10 mouse cellular contexts compared by ENCODE assay signal in genomic region chr6:149187371-149187770, GRCm38 (mm10). TPM values are rescaled to one million over a fixed set of nuclear protein-coding genes. Genes with fewer than 3 reads are reported as not detected.
DNase-seq lines count a peak whose midpoint lies in the region; ATAC-seq and TF ChIP-seq lines count a peak whose summit lies in the region.
"Had no signal": no experiment of that assay in that cellular context is flagged by ENCODE, and none has a peak within 500 bp of the region (broad histone marks: within the 10 kb centered on the region; RNA-seq: fewer than 3 reads in every experiment).

No protein-coding gene starts in this region.

- intact Hi-C loops in heart, postnatal 25 days (cut with DNase I): loop anchor here (5.0 kb wide), 2 partner anchors 45 to 355 kb away; partner anchors contain the start of gene Ipo8

- peak overlapping the region; percentile 76 for H3K4me2 ChIP-seq in heart, embryonic 14.5 days (ENCODE audit: low read length)
- H3K4me2 ChIP-seq in hindbrain, embryonic 13.5 days: peak overlapping the region; percentile 62
- peak overlapping the region; percentile 60 for H3K4me2 ChIP-seq in midbrain, embryonic 12.5 days (replicated peaks)

- ATAC-seq in heart, embryonic 14.5 days (ENCODE audit: insufficient number of reproducible peaks, insufficient read depth, low FRiP score, low read depth): no peak
- ATAC-seq in hindbrain, embryonic 13.5 days (ENCODE audit: low FRiP score): no peak
- ATAC-seq in midbrain, embryonic 12.5 days (ENCODE audit: low FRiP score, low read depth): no peak

- TF ChIP-seq CTCF in brain, embryonic 14.5 days (IDR thresholded peaks at IDR 0.05; ENCODE audit: borderline replicate concordance, extremely low read depth, insufficient read depth, insufficient read length): no peak

- H3K36me3 ChIP-seq in heart, embryonic 14.5 days (ENCODE audit: control insufficient read depth, insufficient read depth, low read length): peaks cover 17% of the 10 kb centered on the region
- peaks cover 17% of the 10 kb centered on the region for H3K36me3 ChIP-seq in hindbrain, embryonic 13.5 days
- H3K36me3 ChIP-seq in midbrain, embryonic 12.5 days: peaks cover 10% of the 10 kb centered on the region

- H3K27me3 ChIP-seq in heart, embryonic 14.5 days (ENCODE audit: control insufficient read depth, insufficient read depth, low read length): no peaks in the 10 kb centered on the region
- no peaks in the 10 kb centered on the region for H3K27me3 ChIP-seq in hindbrain, embryonic 13.5 days
- H3K27me3 ChIP-seq in midbrain, embryonic 12.5 days: no peaks in the 10 kb centered on the region

- no peak for DNase-seq in heart, postnatal 25 days (ENCODE audit: low spot score)
- DNase-seq in brain, embryonic 14.5 days (ENCODE audit: low read depth): peak; percentile 4
- no peak for DNase-seq in urinary bladder, postnatal 25 days (ENCODE audit: low spot score)
- no peak for DNase-seq in cerebellum, adult 11 months
- DNase-seq in B cell, adult 2 months: no peak
- DNase-seq: thymus, adult 18-20 months had no signal

- 68% methylated on average over 1 of the region's 1 CpGs for WGBS in heart, embryonic 14.5 days
- whole genome bisulfite sequencing in hindbrain, embryonic 13.5 days: 67% methylated on average over 1 of the region's 1 CpGs
- 63% methylated on average over 1 of the region's 1 CpGs for WGBS in midbrain, embryonic 12.5 days

- no peak for TF ChIP-seq POLR2A in brain, embryonic 14.5 days (IDR thresholded peaks at IDR 0.05; ENCODE audit: borderline replicate concordance, extremely low read depth, insufficient read depth, insufficient read length, poor library complexity, severe bottlenecking)

- H3K9ac ChIP-seq in heart, embryonic 14.5 days (ENCODE audit: low read length): peak overlapping the region; percentile 97
- peak overlapping the region; percentile 21; the same call in 1 of the 2 replicates for H3K9ac ChIP-seq in hindbrain, embryonic 13.5 days
- H3K9ac ChIP-seq in midbrain, embryonic 12.5 days (replicated peaks): peak overlapping the region; percentile 93; the same call in 1 of the 2 replicates

- peaks cover 6% of the 10 kb centered on the region; the same call in 1 of the 2 replicates for H3K9me3 ChIP-seq in heart, embryonic 14.5 days (ENCODE audit: control insufficient read depth, low read length)
- H3K9me3 ChIP-seq in hindbrain, embryonic 13.5 days: no peaks in the 10 kb centered on the region
- no peaks in the 10 kb centered on the region for H3K9me3 ChIP-seq in midbrain, embryonic 12.5 days

- peaks cover 2 to 13% of the 10 kb centered on the region in 2 experiments; a peak in 3 of 4 replicates for H3K4me1 ChIP-seq in heart, embryonic 14.5 days (ENCODE audit: control insufficient read depth in 2 of 2, insufficient read depth in 2 of 2, low read length in 2 of 2)
- H3K4me1 ChIP-seq in hindbrain, embryonic 13.5 days (replicated peaks): peaks cover 23% of the 10 kb centered on the region
- H3K4me1 ChIP-seq in midbrain, embryonic 12.5 days: peaks cover 17% of the 10 kb centered on the region

- no peak overlapping the region for H3K27ac ChIP-seq in heart, embryonic 14.5 days (replicated peaks in 1 of 2; ENCODE audit: control insufficient read depth in 1 of 2, insufficient read depth in 1 of 2, low read depth in 2 of 2, low read length in 2 of 2)
- no peak overlapping the region for H3K27ac ChIP-seq in hindbrain, embryonic 13.5 days
- H3K27ac ChIP-seq in midbrain, embryonic 12.5 days (replicated peaks): no peak overlapping the region

- H3K4me3 ChIP-seq in heart, embryonic 14.5 days (ENCODE audit: control insufficient read depth in 1 of 2, insufficient read depth in 1 of 2, low read depth in 1 of 2, low read length in 2 of 2): peak overlapping the region; percentile 20 to 86; a peak in 3 of 4 replicates
- H3K4me3 ChIP-seq in hindbrain, embryonic 13.5 days: peak overlapping the region; percentile 78
- peak overlapping the region; percentile 85 for H3K4me3 ChIP-seq in midbrain, embryonic 12.5 days

RNA-seq across cellular contexts. Expression of gene Amn1, which starts 1.1 kb away (rescaled TPM):
- polyA plus RNA-seq in heart, embryonic 14.5 days (2014; fragmentation: Nextera tagmentation; extraction: Ambion mirVana): 25.9 and 27.2 TPM in 2 replicates
- 10 to 100 TPM; 17.5 to 20.0 TPM for total RNA-seq in heart, postnatal 25 days (2021)
- polyA plus RNA-seq in brain, embryonic 14.5 days (2012; rRNA removed): 65.0 and 88.5 TPM in 2 replicates
- 110 and 122 TPM in 2 replicates for polyA plus RNA-seq in hindbrain, embryonic 13.5 days (2015; fragmentation: Nextera tagmentation; extraction: Ambion mirVana)
- polyA plus RNA-seq in midbrain, embryonic 12.5 days (2016; fragmentation: Nextera tagmentation; extraction: Ambion mirVana): 75.8 and 80.8 TPM in 2 replicates

RNA-seq across cellular contexts. Expression of gene Etfbkmt, which starts 47.7 kb away (rescaled TPM):
- polyA plus RNA-seq in heart, embryonic 14.5 days (2014; fragmentation: Nextera tagmentation; extraction: Ambion mirVana): 12.8 and 15.5 TPM in 2 replicates
- 10 to 100 TPM; 27.4 to 28.0 TPM for total RNA-seq in heart, postnatal 25 days (2021)
- 5.3 and 6.4 TPM in 2 replicates for polyA plus RNA-seq in brain, embryonic 14.5 days (2012; rRNA removed)
- 7.1 and 7.4 TPM in 2 replicates for polyA plus RNA-seq in hindbrain, embryonic 13.5 days (2015; fragmentation: Nextera tagmentation; extraction: Ambion mirVana)
- polyA plus RNA-seq in midbrain, embryonic 12.5 days (2016; fragmentation: Nextera tagmentation; extraction: Ambion mirVana): 8.1 and 8.4 TPM in 2 replicates

RNA-seq across cellular contexts. Expression of gene Gm10203, which starts 57.4 kb away (rescaled TPM):
- polyA plus RNA-seq in heart, embryonic 14.5 days (2014; fragmentation: Nextera tagmentation; extraction: Ambion mirVana): not detected in 2 replicates
- total RNA-seq in heart, postnatal 25 days (2021): not detected
- not detected in 2 replicates for polyA plus RNA-seq in brain, embryonic 14.5 days (2012; rRNA removed)
- not detected in 2 replicates for polyA plus RNA-seq in hindbrain, embryonic 13.5 days (2015; fragmentation: Nextera tagmentation; extraction: Ambion mirVana)
- not detected in 2 replicates for polyA plus RNA-seq in midbrain, embryonic 12.5 days (2016; fragmentation: Nextera tagmentation; extraction: Ambion mirVana)
- total RNA-seq: ES-E14 had no signal

Comparison
In these comparisons a context has a peak if more than half of its experiments do, and no peak if none do; other contexts are left out.
1. H3K9ac ChIP-seq: peak in every context shown above with its lines; median percentile 97 in heart, embryonic 14.5 days; 93 in midbrain, embryonic 12.5 days; 21 in hindbrain, embryonic 13.5 days.